Mouse (Mus musculus) lung, postnatal 0 days (tissue): Measurements from ENCODE around the gene Osbpl3.

Source experiments
- CTCF ChIP-seq: IDR thresholded peaks from 2 replicates; pipeline ENCODE4 v1.5.1; 2016; ENCODE audit warnings: antibody characterized with exemption, mild to moderate bottlenecking
- EP300 ChIP-seq: IDR thresholded peaks from 2 replicates; pipeline ENCODE4 v1.6.1; 2016; ENCODE audit warnings: antibody characterized with exemption, mild to moderate bottlenecking, control low read depth

GRCm38 (mm10) chr6:50325485-50325884 lies 130.5 kb downstream of the Osbpl3 start:
- TF ChIP-seq CTCF (no peak), EP300 (no peak)
